Mouse (Mus musculus) thymus, adult 2 months (tissue): ENCODE measurements at regions not wholly inside any gene's neighbourhood (a gene's known extent, or its start where the extent isn't known, plus 50 kb on each side); places are given as distances from the start of the nearest gene placed in this dataset.

Experiments used
- CTCF ChIP-seq: fragments of 200-500 bp; IDR thresholded peaks from 2 replicates; pipeline ENCODE4 v1.5.1; 2012; ENCODE audit warnings: mild to moderate bottlenecking, control low read depth, low read length, moderate library complexity, borderline replicate concordance; ENCODE audit not compliant: control insufficient read depth, poor library complexity, insufficient read depth; ENCODE audit errors: extremely low read depth
- POLR2A ChIP-seq: fragments of 200-500 bp; IDR thresholded peaks from 2 replicates; pipeline ENCODE4 v1.6.1; 2012; ENCODE audit warnings: mild to moderate bottlenecking, low read length, control low read depth, moderate library complexity; ENCODE audit not compliant: control insufficient read depth, poor library complexity, insufficient read depth; ENCODE audit errors: extremely low read depth

DNA sequence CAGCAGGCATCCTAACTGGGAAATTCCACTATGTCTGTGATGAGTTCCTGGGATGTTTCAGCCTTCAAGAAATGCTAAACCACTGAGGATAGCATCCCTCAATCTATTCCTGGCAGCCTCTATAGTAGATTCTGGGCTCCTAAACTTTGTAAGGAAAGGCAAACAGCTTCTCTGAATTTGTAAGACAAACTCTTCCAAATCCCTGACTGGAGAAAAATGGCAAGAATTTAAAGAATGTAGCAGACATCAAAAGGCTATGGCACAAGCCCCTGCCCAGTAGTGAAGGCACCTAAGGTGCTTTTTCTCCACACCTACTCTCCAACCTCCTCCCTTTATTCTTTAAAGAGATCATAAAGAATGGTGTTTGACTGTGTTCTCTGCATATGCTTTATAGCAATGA lies 688.3 kb downstream of the Pcdh18 start:
- TF ChIP-seq CTCF (no peak), POLR2A (no peak)
